Mouse (Mus musculus): Measurements from ENCODE around the gene Tox4.

GRCm38 (mm10) chr14:52257484-52258213 is 21.3 kb upstream of the Tox4 start, which contains the start of gene Chd8:
- TF ChIP-seq CTCF (IDR thresholded peaks at IDR 0.05; ENCODE audit: extremely low read depth, insufficient read depth, low read length) (peak; percentile 37; the same call in 1 of the 2 replicates), POLR2A (IDR thresholded peaks at IDR 0.05; ENCODE audit: extremely low read depth, insufficient read depth, low read length) (peak; percentile 81)

Data from cortical plate, adult 2 months (tissue).